Mouse (Mus musculus): ENCODE data around the gene Enthd1. TPM values are rescaled to one million over a fixed set of nuclear protein-coding genes. Genes with fewer than 3 reads are reported as not detected.

The Enthd1 gene
- polyA plus RNA-seq (2012), result not detected in 2 replicates

GRCm38 (mm10) chr15:80565106-80565665 is at the start of gene Enthd1:
TSS of gene Enthd1 (minus strand) at chr15:80565156.
- TF ChIP-seq GATA1 (IDR thresholded peaks at IDR 0.05; ENCODE audit: low read length), result no peak

- no peak for TF ChIP-seq GATA1 (IDR thresholded peaks at IDR 0.05; ENCODE audit: low read length)
Observed at GRCm38 (mm10) chr15:80613904-80614303, 48.9 kb upstream of the Enthd1 start.

DNA sequence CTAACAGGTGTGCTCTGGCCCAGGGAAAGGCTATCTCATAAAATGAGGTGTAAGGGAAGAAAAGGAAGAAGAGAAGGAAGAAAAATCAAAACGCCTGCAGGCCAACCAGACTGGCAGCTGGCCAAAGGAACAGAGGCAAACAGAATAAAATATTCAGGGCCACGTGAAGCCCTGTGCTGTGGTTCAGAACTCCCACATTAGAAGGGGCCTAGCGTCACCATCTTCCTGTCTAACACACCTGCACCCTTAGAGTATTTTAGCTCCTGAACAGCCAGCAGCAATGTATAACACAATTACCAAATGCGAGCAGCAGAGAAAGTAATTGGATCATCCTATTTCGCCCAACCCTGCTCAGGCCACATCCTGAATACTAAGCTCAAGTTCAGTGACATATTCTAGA is 46.5 kb upstream of the Enthd1 start:
- TF ChIP-seq GATA1 (IDR thresholded peaks at IDR 0.05; ENCODE audit: low read length), result no peak

DNA sequence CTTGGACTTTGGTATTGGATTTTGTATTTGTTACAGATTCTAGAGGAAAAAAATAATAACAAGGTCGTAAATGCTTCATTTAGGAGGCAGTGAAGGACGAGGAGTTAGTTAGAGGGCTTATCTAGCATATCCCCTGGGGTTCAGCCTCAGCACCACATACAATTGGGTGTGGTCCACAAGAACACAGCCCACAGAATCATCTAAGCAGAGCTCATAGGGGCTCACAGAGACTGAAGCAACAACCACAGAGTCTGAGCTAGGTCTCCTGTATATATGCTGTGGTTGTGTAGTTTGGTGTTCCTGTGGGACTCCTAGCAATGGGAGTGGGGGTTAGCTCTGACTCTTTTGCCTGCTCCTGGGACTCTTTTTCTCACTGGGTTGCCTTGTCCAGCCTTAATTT is 45.4 kb upstream of the Enthd1 start:
- no peak for TF ChIP-seq GATA1 (IDR thresholded peaks at IDR 0.05; ENCODE audit: low read length)

- no peak for TF ChIP-seq GATA1 (IDR thresholded peaks at IDR 0.05; ENCODE audit: low read length)
Observed at GRCm38 (mm10) chr15:80607970-80608369, 43.0 kb upstream of the Enthd1 start.

- no peak for TF ChIP-seq GATA1 (IDR thresholded peaks at IDR 0.05; ENCODE audit: low read length)
Observed at GRCm38 (mm10) chr15:80604026-80604425, 39.1 kb upstream of the Enthd1 start.

- no peak for TF ChIP-seq GATA1 (IDR thresholded peaks at IDR 0.05; ENCODE audit: low read length)
Observed at GRCm38 (mm10) chr15:80602487-80602886, 37.5 kb upstream of the Enthd1 start.

GRCm38 (mm10) chr15:80601456-80601855 is 36.5 kb upstream of the Enthd1 start:
- TF ChIP-seq GATA1 (IDR thresholded peaks at IDR 0.05; ENCODE audit: low read length), result no peak

- TF ChIP-seq GATA1 (IDR thresholded peaks at IDR 0.05; ENCODE audit: low read length), result no peak
Observed at GRCm38 (mm10) chr15:80599843-80600242, 34.9 kb upstream of the Enthd1 start.

DNA sequence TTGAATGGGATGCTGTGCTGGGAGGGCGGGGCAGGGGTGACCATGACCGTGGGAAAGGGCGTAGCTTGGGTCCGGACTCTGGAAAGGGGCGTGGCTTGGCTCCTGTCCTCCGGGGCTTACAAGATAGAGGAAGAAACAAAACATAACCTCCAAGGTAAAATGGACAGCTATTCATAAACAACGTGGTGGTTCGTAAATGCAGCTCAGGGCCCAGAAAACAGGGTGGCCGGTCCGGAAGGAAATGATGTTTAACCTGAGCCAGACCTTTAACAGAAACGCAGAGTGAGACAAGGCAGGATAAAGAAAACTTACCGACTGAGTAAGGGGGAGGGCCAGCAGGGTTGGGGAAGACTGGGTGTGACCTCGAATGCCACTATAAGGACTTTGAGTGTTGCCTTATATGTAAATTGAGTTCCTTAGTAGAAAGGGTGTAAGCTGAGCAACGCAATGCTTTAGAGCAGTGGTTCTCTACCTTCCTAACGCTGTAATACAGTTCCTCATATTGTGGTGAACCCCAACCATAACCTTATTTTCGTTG is 34.3 kb upstream of the Enthd1 start:
- no peak for TF ChIP-seq GATA1 (IDR thresholded peaks at IDR 0.05; ENCODE audit: low read length)

DNA sequence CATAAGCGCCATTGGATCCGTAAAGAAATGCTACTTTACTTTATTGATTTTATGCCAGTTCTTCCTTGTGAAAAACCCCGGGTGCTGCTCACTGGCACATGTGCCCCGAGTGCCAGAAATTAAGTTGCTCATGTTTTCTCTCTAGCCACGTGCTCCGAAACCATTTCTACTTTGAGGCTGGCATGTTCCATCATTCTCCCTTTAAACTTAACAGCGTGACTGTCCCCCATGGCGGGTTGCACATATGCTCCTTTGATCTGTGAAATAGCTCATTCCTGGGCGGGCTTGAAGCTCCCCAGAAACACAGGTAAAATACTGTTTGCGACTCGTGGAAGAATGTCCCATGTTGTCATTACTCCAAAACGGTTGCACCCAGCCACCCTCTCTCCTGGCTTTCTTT is 33.8 kb upstream of the Enthd1 start:
- TF ChIP-seq GATA1 (IDR thresholded peaks at IDR 0.05; ENCODE audit: low read length), result no peak

DNA sequence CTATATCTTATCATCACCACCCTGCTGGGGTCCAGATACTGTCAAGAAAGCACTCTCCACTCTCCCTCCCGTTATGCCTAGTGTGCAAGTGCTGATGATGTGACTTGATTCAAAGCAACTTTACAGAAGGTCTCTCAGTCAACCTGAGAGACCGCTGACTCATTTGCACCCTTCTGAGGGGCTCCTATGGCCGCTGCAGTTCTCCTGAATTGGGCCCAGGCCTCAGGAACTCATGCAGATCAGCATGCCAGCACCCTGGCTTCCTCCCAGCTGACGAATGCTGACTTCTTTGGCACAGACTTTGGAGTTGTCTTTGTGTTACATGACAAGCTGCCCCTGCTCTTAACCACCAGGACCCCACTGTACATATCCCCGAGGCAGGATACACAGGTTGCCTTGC is 28.9 kb upstream of the Enthd1 start:
- no peak for TF ChIP-seq GATA1 (IDR thresholded peaks at IDR 0.05; ENCODE audit: low read length)

GRCm38 (mm10) chr15:80592737-80593136 is 27.8 kb upstream of the Enthd1 start:
- TF ChIP-seq GATA1 (IDR thresholded peaks at IDR 0.05; ENCODE audit: low read length), result no peak

DNA sequence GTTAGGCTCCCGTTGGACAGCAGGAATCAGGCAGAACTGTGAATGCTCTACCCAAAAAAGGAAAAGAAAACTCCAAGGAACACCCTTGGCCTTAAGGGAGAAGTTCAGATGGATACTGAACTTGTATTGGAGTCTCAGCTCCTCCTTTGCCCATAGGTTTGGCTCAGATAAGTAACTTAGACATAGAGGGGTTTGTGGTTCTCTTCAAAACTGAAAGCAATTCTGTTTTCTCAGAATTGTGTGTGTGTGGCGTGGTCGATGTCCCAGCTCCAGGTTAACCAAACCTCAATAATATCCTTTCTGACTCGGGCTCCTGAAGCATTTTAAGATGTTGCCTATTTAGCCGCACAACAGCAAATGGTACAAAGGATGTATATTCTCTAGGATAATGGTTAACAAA is 25.7 kb upstream of the Enthd1 start:
- TF ChIP-seq GATA1 (IDR thresholded peaks at IDR 0.05; ENCODE audit: low read length), result no peak

- TF ChIP-seq GATA1 (IDR thresholded peaks at IDR 0.05; ENCODE audit: low read length), result no peak
Observed at GRCm38 (mm10) chr15:80586296-80586695, 21.3 kb upstream of the Enthd1 start.

DNA sequence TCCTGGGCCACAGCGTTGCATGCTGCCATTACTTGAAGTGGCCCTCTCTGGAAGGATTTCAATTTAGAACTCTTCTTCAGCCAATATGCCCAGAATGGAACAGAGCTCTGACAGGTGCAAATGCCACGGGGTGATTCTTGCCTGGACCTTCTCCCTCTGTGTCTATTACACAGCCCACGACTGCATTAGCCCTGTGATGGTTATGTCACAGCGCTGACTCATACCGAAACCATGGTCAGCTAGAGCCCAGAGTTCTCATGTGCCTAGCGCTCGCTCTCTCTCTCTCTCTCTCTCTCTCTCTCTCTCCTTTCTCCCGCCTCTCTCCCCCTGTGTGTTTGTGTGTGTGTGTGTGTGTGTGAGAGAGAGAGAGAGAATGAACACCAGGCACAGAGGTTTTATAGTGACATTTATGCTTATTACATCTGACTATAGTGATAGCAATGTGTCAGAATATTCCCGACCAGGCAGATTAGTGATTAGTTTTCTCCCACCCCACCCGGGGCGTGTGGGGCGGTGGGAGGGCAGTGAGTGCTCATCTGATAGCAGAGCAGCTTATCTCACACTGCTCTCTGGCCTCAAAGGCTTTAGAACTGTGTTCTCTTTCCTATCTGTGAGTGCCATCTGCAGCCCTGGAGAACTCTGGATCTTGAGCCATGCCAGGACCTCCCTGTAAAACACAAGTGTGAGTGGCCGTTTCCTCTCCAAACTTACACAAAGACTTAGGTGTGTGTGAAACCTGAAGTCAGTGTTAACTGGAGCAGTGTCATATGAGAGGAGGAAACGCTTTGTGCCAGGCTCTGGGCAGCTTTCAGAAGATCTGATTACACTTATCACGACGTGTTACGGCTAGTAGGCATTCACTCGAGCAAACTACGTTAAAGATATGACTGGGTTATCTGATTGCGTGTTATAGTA is 17.9 kb upstream of the Enthd1 start:
- TF ChIP-seq GATA1 (IDR thresholded peaks at IDR 0.05; ENCODE audit: low read length), result no peak

GRCm38 (mm10) chr15:80579121-80579520 is 14.2 kb upstream of the Enthd1 start:
- TF ChIP-seq GATA1 (IDR thresholded peaks at IDR 0.05; ENCODE audit: low read length), result no peak
